Mouse (Mus musculus) macrophage (primary cell): ENCODE data around the gene Ctsh. TPM values are rescaled to one million over a fixed set of nuclear protein-coding genes. Genes with fewer than 3 reads are reported as not detected.
"Not testable (repeated sequence)": the region's sequence is repeated elsewhere in the genome, so short reads cannot be mapped to it uniquely, and the experiment has no call there.

Experiments used
- H3K27ac ChIP-seq: fragments of 350-480 bp; formaldehyde crosslinking; 2 replicates; pipeline ENCODE4 v1.9.0; 2021
- H3K36me3 ChIP-seq: fragments of 350-480 bp; formaldehyde crosslinking; 2 replicates; pipeline ENCODE4 v1.9.0; 2021; ENCODE audit errors: inconsistent target
- H3K4me3 ChIP-seq: fragments of 350-480 bp; formaldehyde crosslinking; 2 replicates; pipeline ENCODE4 v1.9.0; 2021; ENCODE audit errors: inconsistent target
- H3K79me2 ChIP-seq: fragments of 350-480 bp; formaldehyde crosslinking; 2 replicates; pipeline ENCODE4 v1.9.0; 2021; ENCODE audit errors: inconsistent target
- WGBS: methylation state at CpG from one replicate; pipeline ENCODE4 v1.1.7; 2026; ENCODE audit warnings: inconsistent platforms; ENCODE audit not compliant: missing documents; 5-methylcytosine and 5-hydroxymethylcytosine counted together
- polyA plus RNA-seq: library from polyadenylated mRNA; stranded (reverse); fragments of 250-400 nt; gene quantifications from 3 replicates; pipeline ENCODE4 v1.2.4, GENCODE M21; 2018; ENCODE audit warnings: inconsistent platforms

The Ctsh gene
- polyA plus RNA-seq, 1 experiment from 2014 or later: 733 TPM

DNA sequence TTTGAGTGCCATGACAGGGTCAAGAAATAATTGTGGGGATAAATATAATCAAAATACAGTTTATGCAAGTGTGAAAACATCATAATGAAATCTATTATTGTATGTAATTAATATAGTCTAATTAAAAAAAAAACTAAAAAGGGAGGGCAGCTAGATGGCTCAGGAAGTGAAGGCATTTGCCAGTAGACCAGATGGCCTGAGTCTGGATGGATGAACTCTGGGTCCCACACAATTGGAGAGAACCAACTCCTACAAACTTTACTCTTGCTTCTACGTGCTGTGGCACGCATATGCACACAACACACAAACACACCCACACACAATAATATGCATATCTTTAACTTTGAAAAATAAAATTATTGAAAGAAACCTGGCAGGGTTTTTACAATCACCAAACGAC is 12.4 kb upstream of the Ctsh start:
- WGBS: 100% methylated on average over 3 of the region's 3 CpGs
- Histone ChIP-seq H3K36me3 (no peaks in the 10 kb centered on the region), H3K79me2 (no peaks in the 10 kb centered on the region), H3K27ac (no peak overlapping the region), H3K4me3 (no peak overlapping the region)

DNA sequence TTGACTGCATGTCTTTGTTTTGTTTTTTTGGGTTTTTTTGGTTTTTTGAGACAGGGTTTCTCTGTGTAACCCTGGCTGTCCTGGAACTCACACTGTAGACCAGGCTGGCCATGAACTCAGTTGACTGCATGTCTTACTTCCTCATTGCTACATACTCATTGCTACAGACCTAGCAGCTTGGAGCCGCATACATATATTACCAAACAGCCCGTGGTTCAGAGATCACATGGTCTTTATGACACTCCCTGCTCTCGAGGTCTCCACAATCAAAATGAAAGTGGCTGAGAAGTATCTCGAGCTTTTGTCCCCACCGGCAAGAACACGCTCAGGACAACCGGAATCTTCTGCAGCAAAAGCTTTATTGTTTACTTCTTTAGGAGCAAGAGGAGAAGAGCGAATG is 11.0 kb upstream of the Ctsh start:
- not testable (repeated sequence) for H3K79me2 ChIP-seq, H3K36me3 ChIP-seq, H3K27ac ChIP-seq, H3K4me3 ChIP-seq
- whole genome bisulfite sequencing: 29% methylated on average over 7 of the region's 8 CpGs

DNA sequence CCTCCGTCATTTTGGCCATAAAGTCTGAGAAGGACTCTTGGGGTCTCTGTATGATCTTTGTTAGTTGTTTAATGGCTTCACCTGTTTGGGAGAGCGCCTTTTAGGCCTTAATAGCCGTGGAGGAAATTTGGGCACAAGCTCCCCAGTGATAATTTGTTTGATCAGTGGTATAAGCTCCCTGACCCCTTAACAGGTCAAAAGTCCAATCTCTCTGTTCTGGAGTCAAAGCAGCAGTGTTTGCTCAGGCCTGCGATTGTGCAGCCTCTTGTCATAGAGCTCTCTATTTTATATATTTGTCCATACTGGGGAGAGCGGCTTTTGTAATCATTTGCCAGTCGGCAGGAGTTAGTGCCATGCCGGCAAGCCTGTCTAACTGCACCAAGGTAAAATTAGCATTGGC is 8.8 kb upstream of the Ctsh start:
- WGBS: 98% methylated on average over 5 of the region's 7 CpGs
- Histone ChIP-seq H3K27ac (no peak overlapping the region), H3K79me2 (no peaks in the 10 kb centered on the region), H3K36me3 (no peaks in the 10 kb centered on the region), H3K4me3 (no peak overlapping the region)

DNA sequence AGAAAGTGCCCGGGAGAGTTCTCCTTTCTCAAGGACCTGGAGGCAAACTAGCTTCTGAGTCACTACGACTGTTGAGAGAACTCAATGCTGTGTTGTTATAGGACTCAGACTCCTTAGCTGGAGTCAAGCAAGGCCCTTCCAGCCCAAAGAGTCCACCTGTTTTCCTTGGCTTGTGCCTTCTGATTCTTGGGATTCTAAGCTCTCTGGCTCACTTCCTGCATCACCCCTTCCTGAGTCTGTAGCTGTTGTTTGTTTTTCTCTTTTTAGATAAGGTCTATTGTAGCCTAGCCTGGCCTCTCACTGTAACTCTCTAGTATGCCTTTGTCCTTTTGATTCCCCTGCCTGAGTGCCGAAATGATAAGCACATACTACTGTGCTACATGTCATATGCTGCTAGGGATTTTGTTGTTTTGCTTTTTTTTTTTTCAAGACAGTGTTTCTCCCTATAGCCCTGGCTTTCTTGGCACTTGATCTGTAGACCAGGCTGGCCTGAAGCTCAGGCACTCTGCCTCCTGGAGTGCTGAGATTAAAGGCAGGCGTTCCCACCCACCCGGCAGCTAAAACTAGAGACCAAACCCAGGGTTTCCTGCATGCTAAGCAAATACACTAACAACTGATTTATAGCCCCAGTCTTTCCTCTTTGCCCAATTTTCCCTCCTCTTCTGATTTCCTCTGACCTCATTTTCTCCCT is 5.9 kb upstream of the Ctsh start:
- WGBS: 67% methylated on average over 5 of the region's 5 CpGs
- Histone ChIP-seq H3K4me3 (no peak overlapping the region), H3K27ac (no peak overlapping the region), H3K36me3 (no peaks in the 10 kb centered on the region), H3K79me2 (no peaks in the 10 kb centered on the region)

DNA sequence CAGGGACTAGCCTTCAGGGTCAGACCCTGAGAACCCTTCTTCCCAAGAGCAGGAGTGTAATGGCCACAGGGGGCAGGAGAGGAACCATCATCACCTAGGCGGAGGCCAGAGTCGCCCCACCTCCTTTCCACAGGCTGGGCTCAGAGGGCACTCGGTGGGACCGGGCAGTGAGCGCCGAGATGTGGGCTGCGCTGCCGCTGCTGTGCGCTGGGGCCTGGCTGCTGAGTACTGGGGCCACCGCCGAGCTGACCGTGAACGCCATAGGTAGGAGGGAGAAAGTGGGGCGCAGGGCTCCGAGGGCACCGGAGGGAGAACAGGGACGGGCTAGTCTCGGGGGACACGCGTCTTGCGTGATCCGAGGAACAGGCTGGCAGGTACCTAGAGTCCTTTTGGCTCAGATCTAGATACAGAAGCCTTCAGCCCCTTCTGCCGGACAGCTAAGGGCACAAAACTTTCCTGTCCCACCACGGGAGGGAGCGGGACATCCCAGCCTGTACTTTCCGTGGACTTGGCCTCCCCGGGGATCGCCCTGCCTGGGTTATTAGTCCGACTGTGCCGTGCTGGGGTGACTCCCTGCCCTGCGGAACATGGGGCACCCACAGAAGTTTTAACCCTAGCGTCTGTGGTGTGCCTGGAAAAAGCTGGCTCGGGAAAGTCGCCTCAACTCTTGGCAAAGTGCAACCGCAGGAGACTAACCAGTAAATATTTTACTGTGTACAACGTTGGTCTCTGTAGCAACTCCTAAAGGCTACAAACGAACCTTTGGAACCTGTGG is 606 bp downstream of the Ctsh start:
- 1% methylated on average over 37 of the region's 37 CpGs for WGBS
- no peaks in the 10 kb centered on the region for H3K36me3 ChIP-seq

DNA sequence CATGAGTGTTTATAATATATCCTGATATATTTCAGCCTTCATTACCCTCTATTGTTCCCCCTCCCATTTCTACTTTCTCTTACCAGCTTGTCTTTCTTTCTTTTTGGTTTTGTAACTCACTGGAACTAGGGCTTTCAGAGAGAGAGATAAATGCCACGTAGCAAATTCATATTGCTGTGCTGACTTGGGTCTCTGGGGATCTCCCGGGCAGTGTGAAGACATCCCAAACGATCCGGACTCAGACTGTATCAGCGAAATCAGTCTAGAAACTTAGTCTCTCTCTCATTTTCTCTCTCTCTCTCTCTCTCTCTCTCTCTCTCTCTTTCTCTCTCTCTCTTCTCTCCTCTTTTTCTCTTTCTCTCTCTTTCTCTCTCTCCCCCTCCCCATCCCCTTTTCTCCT is 1.5 kb downstream of the Ctsh start:
- Histone ChIP-seq H3K4me3 (peak overlapping the region; percentile 87), H3K27ac (peak overlapping the region; percentile 80), H3K79me2 (peaks cover 44% of the 10 kb centered on the region), H3K36me3 (no peaks in the 10 kb centered on the region)
- WGBS: 66% methylated on average over 4 of the region's 5 CpGs

More for the DNA sequence above, 606 bp downstream of the Ctsh start:
- Histone ChIP-seq H3K4me3 (peak overlapping the region; percentile 87), H3K79me2 (peaks cover 44% of the 10 kb centered on the region), H3K27ac (peak overlapping the region; percentile 80)

DNA sequence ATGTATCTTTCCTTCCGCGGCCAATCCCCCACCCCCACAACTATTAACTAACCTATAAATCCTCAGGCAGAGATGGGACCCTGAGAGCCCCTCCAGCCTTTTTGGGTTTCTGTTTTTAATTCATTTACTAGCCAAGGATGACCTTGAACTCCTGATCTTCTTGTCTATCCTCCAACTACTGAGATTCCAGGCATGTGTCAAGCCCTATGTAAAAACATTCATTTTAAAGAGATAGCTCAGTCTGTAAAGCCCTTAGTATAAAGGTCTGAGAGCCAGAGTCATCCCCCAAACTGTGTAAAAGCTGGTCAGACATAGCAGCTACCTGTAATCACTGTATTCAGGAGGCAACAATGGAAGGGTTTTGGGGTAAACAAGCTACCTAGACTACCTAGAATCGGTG is 2.0 kb downstream of the Ctsh start:
- Histone ChIP-seq H3K4me3 (peak overlapping the region; percentile 87; the same call in 1 of the 2 replicates), H3K79me2 (peaks cover 44% of the 10 kb centered on the region), H3K36me3 (no peaks in the 10 kb centered on the region; the same call in 1 of the 2 replicates), H3K27ac (no peak overlapping the region)
- 96% methylated on average over 3 of the region's 3 CpGs for WGBS

DNA sequence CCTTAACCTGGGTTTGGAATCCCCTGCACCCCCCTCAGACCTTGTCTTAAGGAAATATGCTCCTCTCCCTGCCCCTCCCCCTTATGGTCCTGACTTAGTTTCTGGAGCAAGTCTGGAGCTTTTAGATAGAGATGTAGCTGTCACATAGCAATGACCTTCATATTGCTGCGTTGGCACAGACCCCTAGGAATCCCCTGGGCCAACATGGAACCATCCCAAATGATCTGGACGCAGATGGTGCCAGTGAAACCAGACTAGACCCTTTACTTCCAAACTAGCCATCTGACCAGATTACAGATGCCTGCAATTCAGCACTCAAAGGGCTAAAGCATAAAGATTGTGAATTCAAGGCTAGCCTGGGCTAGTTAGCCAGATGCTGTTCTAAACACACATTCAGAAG is 2.8 kb downstream of the Ctsh start:
- peaks cover 44% of the 10 kb centered on the region for H3K79me2 ChIP-seq
- H3K36me3 ChIP-seq: peaks cover 4% of the 10 kb centered on the region; the same call in 1 of the 2 replicates
- 100% methylated on average over 2 of the region's 2 CpGs for WGBS
- H3K27ac ChIP-seq: no peak overlapping the region
- H3K4me3 ChIP-seq: no peak overlapping the region

DNA sequence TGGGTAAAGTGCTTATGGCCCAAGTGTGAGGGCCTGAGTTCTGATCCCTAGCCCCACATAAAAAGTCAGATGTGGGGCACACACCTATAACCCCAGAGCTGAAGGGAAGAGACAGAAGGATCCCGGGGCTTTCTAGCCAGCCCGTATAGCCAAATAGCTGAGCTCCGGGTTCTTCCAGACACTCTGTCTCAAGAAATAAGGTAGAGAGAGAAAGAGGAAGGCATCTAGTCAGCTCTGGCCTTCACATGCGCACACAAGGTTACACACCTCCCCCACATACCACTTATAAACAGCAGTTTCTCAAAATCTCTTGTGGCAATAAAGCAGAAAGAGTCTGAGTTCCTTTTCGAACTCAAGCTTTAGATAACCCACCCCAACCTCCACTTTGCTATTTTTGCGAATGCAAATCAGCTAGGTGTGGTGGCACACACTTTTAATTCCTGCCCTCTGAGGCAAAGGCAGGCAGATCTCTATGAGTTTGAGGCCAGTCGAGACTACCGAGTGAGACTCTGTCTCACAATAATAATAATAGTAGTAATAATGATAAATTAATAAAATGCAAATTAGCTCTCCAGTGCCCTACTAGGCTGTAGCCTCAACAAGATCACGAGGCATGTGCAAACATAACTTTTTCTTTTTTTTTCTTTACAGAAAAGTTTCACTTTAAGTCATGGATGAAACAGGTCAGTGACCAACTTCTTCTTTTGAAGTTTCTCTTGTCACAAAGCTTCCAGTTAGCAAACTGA is 6.0 kb downstream of the Ctsh start:
- WGBS: 17% methylated on average over 8 of the region's 9 CpGs
- H3K4me3 ChIP-seq: no peak overlapping the region
- peaks cover 39% of the 10 kb centered on the region for H3K79me2 ChIP-seq
- H3K27ac ChIP-seq: peak overlapping the region; percentile 73
- peaks cover 36% of the 10 kb centered on the region for H3K36me3 ChIP-seq

DNA sequence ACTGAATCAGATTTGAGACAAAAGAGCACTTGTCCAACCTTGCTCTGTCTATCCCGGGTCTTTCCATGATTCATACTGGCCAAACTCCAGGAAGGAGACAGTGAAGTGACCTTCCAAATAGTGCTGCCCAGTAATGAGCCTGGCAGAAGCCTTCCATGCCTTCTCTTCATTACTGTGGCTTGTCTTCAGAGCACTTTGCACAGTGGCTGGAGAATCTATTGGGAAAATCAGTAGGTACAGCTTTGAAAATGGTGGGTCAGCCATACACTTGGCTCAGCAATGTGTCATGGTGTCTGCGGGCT is 6.6 kb downstream of the Ctsh start:
- WGBS: 54% methylated on average over 2 of the region's 2 CpGs
- no peak overlapping the region for H3K4me3 ChIP-seq
- H3K36me3 ChIP-seq: peaks cover 41% of the 10 kb centered on the region

DNA sequence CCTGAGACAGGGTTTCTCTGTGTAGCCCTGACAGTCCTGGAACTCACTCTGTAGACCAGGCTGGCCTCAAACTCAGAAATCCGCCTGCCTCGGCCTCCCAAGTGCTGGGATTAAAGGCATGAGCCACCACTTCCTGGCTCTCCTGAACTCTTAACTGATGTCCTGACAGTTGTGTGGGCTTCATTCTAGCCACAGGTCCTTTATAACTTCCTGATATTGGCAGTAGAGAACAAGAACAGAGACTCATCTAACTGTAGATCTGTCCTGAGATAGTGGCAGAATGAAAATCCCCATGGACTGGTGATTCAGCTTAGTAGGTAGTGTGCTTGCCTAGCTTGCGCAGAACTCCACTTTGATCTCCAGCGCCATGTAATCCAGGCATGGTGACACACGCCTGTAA is 7.0 kb downstream of the Ctsh start:
- H3K4me3 ChIP-seq: not testable (repeated sequence)
- H3K36me3 ChIP-seq: peaks cover 45% of the 10 kb centered on the region
- H3K27ac ChIP-seq: peak overlapping the region; percentile 73
- H3K79me2 ChIP-seq: peaks cover 29% of the 10 kb centered on the region
- 73% methylated on average over 5 of the region's 5 CpGs for WGBS

More for the DNA sequence above, 6.6 kb downstream of the Ctsh start:
- H3K27ac ChIP-seq: peak overlapping the region; percentile 73
- H3K79me2 ChIP-seq: peaks cover 34% of the 10 kb centered on the region

DNA sequence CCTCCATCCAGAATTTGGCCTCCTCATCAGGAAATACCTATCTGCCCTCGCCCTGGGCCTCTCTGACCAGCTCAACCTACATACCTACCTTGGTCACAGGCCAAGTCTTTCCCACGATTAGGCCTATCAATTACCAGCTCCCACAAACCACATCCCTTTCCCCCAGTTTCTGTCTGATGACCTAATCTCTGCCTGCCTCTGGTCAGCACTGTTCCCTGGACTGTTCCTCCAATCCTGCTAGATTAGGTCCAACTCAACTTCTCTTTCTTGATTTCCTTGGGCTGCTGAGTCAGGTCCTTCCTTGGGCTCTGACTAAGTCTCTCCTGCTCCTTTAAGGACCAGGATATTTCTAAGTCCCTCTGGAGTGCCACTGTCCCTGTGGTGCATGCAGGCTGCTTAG is 13.4 kb downstream of the Ctsh start:
- 49% methylated on average over 2 of the region's 2 CpGs for WGBS
- Histone ChIP-seq H3K4me3 (no peak overlapping the region), H3K79me2 (no peaks in the 10 kb centered on the region), H3K27ac (no peak overlapping the region), H3K36me3 (peaks cover 94% of the 10 kb centered on the region)

DNA sequence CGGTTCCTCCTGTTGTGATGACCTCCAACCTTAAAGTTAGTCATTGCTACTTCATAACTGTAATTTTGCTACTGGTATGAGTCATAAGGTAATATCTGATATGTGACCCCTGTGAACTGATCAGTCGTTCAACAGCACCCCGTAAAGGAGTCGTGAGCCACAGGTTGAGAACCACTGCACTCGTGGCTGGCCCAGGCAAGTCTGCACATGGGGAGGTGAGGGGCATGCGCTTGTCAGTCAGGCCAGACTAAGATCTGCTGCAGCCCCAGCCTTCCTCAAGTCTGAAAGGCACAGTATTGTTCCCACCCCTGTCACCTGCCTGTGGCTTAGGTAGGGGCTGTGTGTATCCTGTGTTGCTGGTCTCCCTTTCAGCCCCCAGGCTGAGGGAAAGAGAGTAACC is 14.8 kb downstream of the Ctsh start:
- no peak overlapping the region for H3K27ac ChIP-seq
- WGBS: 91% methylated on average over 6 of the region's 6 CpGs
- no peak overlapping the region for H3K4me3 ChIP-seq
- peaks cover 90% of the 10 kb centered on the region for H3K36me3 ChIP-seq
- H3K79me2 ChIP-seq: no peaks in the 10 kb centered on the region

DNA sequence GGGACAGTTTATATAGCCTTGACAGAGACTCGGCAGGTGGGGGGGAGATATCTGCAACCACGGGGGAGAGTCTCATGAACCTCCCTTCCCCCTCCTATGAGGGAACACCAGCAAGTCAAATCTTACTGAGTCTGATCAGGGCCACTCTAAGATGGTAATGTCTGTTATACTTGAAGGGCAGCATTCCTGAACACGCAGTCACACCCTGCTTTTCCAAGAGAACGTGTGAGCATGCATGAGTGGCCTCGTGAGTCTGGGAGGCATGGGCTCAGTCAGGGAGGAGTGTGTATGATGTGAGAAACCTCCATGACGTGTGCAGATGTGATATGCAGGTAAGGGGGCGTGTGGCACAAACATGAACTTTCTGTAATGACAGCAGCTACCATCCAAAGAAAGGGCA is 15.5 kb downstream of the Ctsh start:
- Histone ChIP-seq H3K27ac (no peak overlapping the region), H3K79me2 (no peaks in the 10 kb centered on the region), H3K4me3 (no peak overlapping the region), H3K36me3 (peaks cover 84% of the 10 kb centered on the region)
- 88% methylated on average over 7 of the region's 7 CpGs for WGBS

DNA sequence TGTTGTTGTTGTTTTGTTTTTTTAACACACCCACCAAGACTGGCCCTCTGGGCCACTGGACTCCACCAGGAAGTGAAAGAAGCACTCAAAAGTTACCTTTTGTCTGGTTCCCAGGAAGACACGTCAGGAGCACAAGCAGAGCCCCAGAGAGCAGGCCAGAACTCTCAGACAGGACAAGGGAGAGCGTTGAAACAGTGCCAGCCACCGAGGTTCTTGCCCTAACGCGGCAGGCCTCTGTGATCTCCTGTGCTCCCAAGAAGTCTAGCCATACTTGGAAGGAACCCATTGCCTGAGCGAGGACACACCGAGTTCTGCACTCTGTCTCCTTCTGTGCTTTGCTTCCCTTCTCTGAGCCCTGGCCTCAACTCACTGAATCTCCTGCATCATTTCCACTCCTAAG is 16.2 kb downstream of the Ctsh start:
- H3K27ac ChIP-seq: no peak overlapping the region
- WGBS: 85% methylated on average over 7 of the region's 7 CpGs
- H3K4me3 ChIP-seq: no peak overlapping the region
- no peaks in the 10 kb centered on the region for H3K79me2 ChIP-seq
- H3K36me3 ChIP-seq: peaks cover 77% of the 10 kb centered on the region
